Mouse (Mus musculus): ENCODE results near the gene Gfra1.

Gfra1 gene

GRCm38 (mm10) chr19:58316474-58316873, 139.2 kb downstream of the Gfra1 start:
- no peak for DNase-seq (ENCODE audit: low spot score)

- DNase-seq (ENCODE audit: low spot score): no peak
These were observed 140.0 kb downstream of the Gfra1 start for GRCm38 (mm10) chr19:58315681-58316080.

- no peak for DNase-seq (ENCODE audit: low spot score)
These were observed 141.1 kb downstream of the Gfra1 start for GRCm38 (mm10) chr19:58314631-58315030.

- DNase-seq (ENCODE audit: low spot score): no peak
These were observed 141.9 kb downstream of the Gfra1 start for GRCm38 (mm10) chr19:58313785-58314184.

GRCm38 (mm10) chr19:58312492-58312891, 143.2 kb downstream of the Gfra1 start:
- no peak for DNase-seq (ENCODE audit: low spot score)

GRCm38 (mm10) chr19:58310334-58311315, 145.1 kb downstream of the Gfra1 start:
- DNase-seq (ENCODE audit: low spot score): no peak

- DNase-seq (ENCODE audit: low spot score): no peak
These were observed 146.0 kb downstream of the Gfra1 start for GRCm38 (mm10) chr19:58309620-58310275.

- no peak for DNase-seq (ENCODE audit: low spot score)
These were observed 154.6 kb downstream of the Gfra1 start for GRCm38 (mm10) chr19:58301105-58301504.

- no peak for DNase-seq (ENCODE audit: low spot score)
These were observed 157.8 kb downstream of the Gfra1 start for GRCm38 (mm10) chr19:58297926-58298325.

- no peak for DNase-seq (ENCODE audit: low spot score)
These were observed 158.9 kb downstream of the Gfra1 start for GRCm38 (mm10) chr19:58296842-58297190.

GRCm38 (mm10) chr19:58295986-58296841, 159.5 kb downstream of the Gfra1 start:
- no peak for DNase-seq (ENCODE audit: low spot score)

GRCm38 (mm10) chr19:58288145-58288544, 167.6 kb downstream of the Gfra1 start:
- no peak for DNase-seq (ENCODE audit: low spot score)

- DNase-seq (ENCODE audit: low spot score): no peak
These were observed 180.4 kb downstream of the Gfra1 start for GRCm38 (mm10) chr19:58275281-58275680.

GRCm38 (mm10) chr19:58271815-58272214, 183.9 kb downstream of the Gfra1 start:
- no peak for DNase-seq (ENCODE audit: low spot score)

- DNase-seq (ENCODE audit: low spot score): no peak
These were observed 184.9 kb downstream of the Gfra1 start for GRCm38 (mm10) chr19:58270778-58271177.

- DNase-seq (ENCODE audit: low spot score): no peak
These were observed 187.2 kb downstream of the Gfra1 start for GRCm38 (mm10) chr19:58268476-58268875.

- no peak for DNase-seq (ENCODE audit: low spot score)
These were observed 189.1 kb downstream of the Gfra1 start for GRCm38 (mm10) chr19:58266600-58266999.

GRCm38 (mm10) chr19:58260934-58261333, 194.8 kb downstream of the Gfra1 start:
- DNase-seq (ENCODE audit: low spot score): no peak

GRCm38 (mm10) chr19:58259250-58259649, 196.5 kb downstream of the Gfra1 start:
- DNase-seq (ENCODE audit: low spot score): peak; percentile 44

GRCm38 (mm10) chr19:58256485-58256884, 199.2 kb downstream of the Gfra1 start:
- DNase-seq (ENCODE audit: low spot score): peak; percentile 82

- DNase-seq (ENCODE audit: low spot score): peak; percentile 38
These were observed 200.3 kb downstream of the Gfra1 start for GRCm38 (mm10) chr19:58255394-58255793.

GRCm38 (mm10) chr19:58254172-58254571, 201.5 kb downstream of the Gfra1 start:
- DNase-seq (ENCODE audit: low spot score): no peak
